Mouse (Mus musculus) E14TG2a.4 (cell line): ENCODE results near the gene Focad.

Experiments used
- CTCF ChIP-seq: conservative IDR thresholded peaks from 2 replicates; pipeline ENCODE4 v1.5.1; 2014; ENCODE audit warnings: low read length
- POU5F1 ChIP-seq: IDR thresholded peaks from 2 replicates; pipeline ENCODE4 v1.6.1; 2014; ENCODE audit warnings: low read length, borderline replicate concordance

GRCm38 (mm10) chr4:88179296-88179695 lies 84.9 kb downstream of the Focad start:
- TF ChIP-seq CTCF (no peak), POU5F1 (no peak)
